Mouse (Mus musculus): Measurements from ENCODE around the gene Zfp189.

- TF ChIP-seq CTCF (IDR thresholded peaks at IDR 0.05), result no peak
- no peak for TF ChIP-seq EP300 (IDR thresholded peaks at IDR 0.05)
Measured at GRCm38 (mm10) chr4:49558181-49558580, 37.2 kb downstream of the Zfp189 start.
